In the genomic region with DNA sequence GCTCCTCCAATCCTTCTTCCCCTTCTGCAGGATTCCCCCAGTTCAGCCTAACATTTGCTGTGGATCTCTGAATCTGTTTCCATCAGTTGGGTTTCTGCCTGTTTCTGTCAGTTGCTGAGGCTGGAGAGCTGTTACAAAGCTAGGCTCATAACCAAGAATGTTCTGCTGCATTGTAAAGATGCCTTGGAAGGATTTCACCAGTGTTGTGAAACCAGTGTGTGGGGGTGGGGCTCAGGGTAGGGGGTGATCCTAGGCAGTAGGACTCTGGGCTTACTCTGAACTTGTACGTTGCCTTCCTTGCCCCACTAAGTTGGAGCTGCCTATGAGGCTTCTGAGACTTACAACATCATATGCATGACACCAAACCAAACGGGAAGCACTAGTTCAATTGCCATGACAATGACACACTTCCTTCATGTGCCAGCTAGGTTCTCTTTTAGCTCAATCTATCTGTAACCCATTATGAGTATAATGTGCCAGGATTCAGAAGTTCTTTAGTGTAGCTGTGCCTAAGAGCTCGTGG, we compare ENCODE assay signal across 29 mouse cellular contexts.
A peak's percentile ranks its signal among the peaks of the same experiment; 100 is the strongest.
DNase-seq lines count a peak whose midpoint lies in the region; ATAC-seq and TF ChIP-seq lines count a peak whose summit lies in the region.
"Had no signal": no experiment of that assay in that cellular context is flagged by ENCODE, and none has a peak within 500 bp of the region (broad histone marks: within the 10 kb centered on the region; RNA-seq: fewer than 3 reads in every experiment).

No protein-coding gene starts in this region.

- no peak overlapping the region for H3K27ac ChIP-seq in heart, adult 2 months
- H3K27ac ChIP-seq: embryonic facial prominence, embryonic 13.5 days; forebrain, embryonic 12.5 days; heart, embryonic 13.5 days; kidney, postnatal 0 days; layer of hippocampus, adult 2 months; liver, embryonic 13.5 days; lung, embryonic 15.5 days; midbrain, embryonic 15.5 days; neural tube, embryonic 13.5 days; stomach, postnatal 0 days had no signal

- peaks cover 7% of the 10 kb centered on the region for H3K4me1 ChIP-seq in heart, adult 2 months (ENCODE audit: control insufficient read depth, insufficient read depth, low read length)
- H3K4me1 ChIP-seq: forebrain, embryonic 12.5 days; lung, embryonic 15.5 days; midbrain, embryonic 15.5 days; neural tube, embryonic 13.5 days had no signal

- H3K36me3 ChIP-seq in heart, adult 2 months (ENCODE audit: control insufficient read depth, insufficient read depth, low read length): peaks cover 14% of the 10 kb centered on the region
- H3K36me3 ChIP-seq: forebrain, embryonic 12.5 days; lung, embryonic 15.5 days; midbrain, embryonic 15.5 days; neural tube, embryonic 13.5 days had no signal

- ATAC-seq in granulocyte monocyte progenitor cell, adult 5-6 weeks (replicated peaks; ENCODE audit: poor library complexity, severe bottlenecking): peak; percentile 89
- ATAC-seq in monocyte, adult 5-6 weeks (replicated peaks; ENCODE audit: insufficient number of reproducible peaks, low FRiP score, low TSS enrichment, poor library complexity, severe bottlenecking): peak; percentile 70
- ATAC-seq: midbrain, embryonic 15.5 days had no signal

- no peak overlapping the region for H3K9ac ChIP-seq in heart, adult 2 months (ENCODE audit: low read depth, low read length)
- H3K9ac ChIP-seq: embryonic facial prominence, embryonic 13.5 days; forebrain, embryonic 12.5 days; heart, embryonic 13.5 days; liver, embryonic 13.5 days; lung, embryonic 15.5 days; midbrain, embryonic 15.5 days; neural tube, embryonic 13.5 days had no signal

- WGBS in heart, adult 2 months: 80% methylated on average over 3 of the region's 3 CpGs

- no peak for TF ChIP-seq POLR2A in heart, adult 2 months (IDR thresholded peaks at IDR 0.05; ENCODE audit: insufficient read depth, low read depth, low read length)

- no peaks in the 10 kb centered on the region for H3K27me3 ChIP-seq in heart, adult 2 months (ENCODE audit: control insufficient read depth, insufficient read depth, low read length)
- H3K27me3 ChIP-seq: embryonic facial prominence, embryonic 13.5 days; forebrain, embryonic 12.5 days; heart, embryonic 13.5 days; liver, embryonic 13.5 days; lung, embryonic 15.5 days; midbrain, embryonic 15.5 days; neural tube, embryonic 13.5 days had no signal

- no peak for TF ChIP-seq CTCF in heart, adult 2 months (IDR thresholded peaks at IDR 0.05)

- intact Hi-C loops in heart, adult 2 months (cut with DNase I): no loop called here

- no peaks in the 10 kb centered on the region for H3K79me2 ChIP-seq in heart, adult 2 months (replicated peaks; ENCODE audit: control insufficient read depth, insufficient read depth, low read length)

- DNase-seq in heart, adult 18-20 months: peak; percentile 37
- DNase-seq in heart, adult 2 months: no peak
- DNase-seq in lung, postnatal 10 days: peak; percentile 33
- no peak for DNase-seq in lung, postnatal 25 days (ENCODE audit: low spot score)
- no peak for DNase-seq in adrenal gland, postnatal 36 days
- no peak for DNase-seq in layer of hippocampus, postnatal 10 days (ENCODE audit: low spot score in 2 of 2)
- DNase-seq: adrenal gland, postnatal 25 days; cerebellum, adult 18-20 months; cerebellum, postnatal 14 days; heart, postnatal 14 days; kidney, adult 2 months; layer of hippocampus, postnatal 36 days; liver, embryonic 13.5 days; right cerebral cortex, adult 18-20 months; thymus, adult 2 months; thymus, postnatal 4 days had no signal

- no peak for TF ChIP-seq EP300 in heart, adult 2 months (IDR thresholded peaks at IDR 0.05; ENCODE audit: insufficient read depth, low read depth, low read length)

- no peak overlapping the region for H3K4me3 ChIP-seq in heart, adult 2 months
- H3K4me3 ChIP-seq: embryonic facial prominence, embryonic 13.5 days; erythroblast, embryonic 14.5 days; forebrain, embryonic 12.5 days; heart, embryonic 13.5 days; layer of hippocampus, adult 2 months; liver, embryonic 13.5 days; lung, embryonic 15.5 days; midbrain, embryonic 15.5 days; myocyte; neural tube, embryonic 13.5 days had no signal

Comparison
In these comparisons a context has a peak if more than half of its experiments do, and no peak if none do; other contexts are left out.
1. DNase-seq: peak in heart, adult 18-20 months (2 of 2) and lung, postnatal 10 days (single experiment); none in heart, adult 2 months (0 of 2), lung, postnatal 25 days (single experiment), adrenal gland, postnatal 36 days (0 of 2) and layer of hippocampus, postnatal 10 days (0 of 2).